Mouse (Mus musculus) ES-Bruce4 (cell line): ENCODE measurements around the gene Rpl10. TPM values are rescaled to one million over a fixed set of nuclear protein-coding genes. Genes with fewer than 3 reads are reported as not detected.

Source experiments
- H3K27ac ChIP-seq: 2 replicates; pipeline ENCODE4 v1.5.1; 2012; ENCODE audit warnings: low read length, inconsistent platforms; ENCODE audit not compliant: insufficient read depth
- H3K27me3 ChIP-seq: 2 replicates; pipeline ENCODE4 v1.6.1; 2012; ENCODE audit warnings: mild to moderate bottlenecking, low read length, inconsistent platforms; ENCODE audit not compliant: control insufficient read depth, poor library complexity, insufficient read depth, severe bottlenecking
- H3K36me3 ChIP-seq: 2 replicates; pipeline ENCODE4 v1.6.1; 2012; ENCODE audit warnings: inconsistent platforms, mild to moderate bottlenecking, low read length, moderate library complexity; ENCODE audit not compliant: control insufficient read depth, poor library complexity, insufficient read depth, severe bottlenecking
- H3K4me1 ChIP-seq: one replicate; pipeline ENCODE4 v1.8.1; 2011; ENCODE audit warnings: low read length; ENCODE audit not compliant: control insufficient read depth, insufficient read depth
- H3K4me3 ChIP-seq: 2 replicates; pipeline ENCODE4 v1.5.1; 2011; ENCODE audit warnings: low read depth, mild to moderate bottlenecking, low read length
- H3K9ac ChIP-seq: 2 replicates; pipeline ENCODE4 v1.6.1; 2012; ENCODE audit warnings: low read depth, mild to moderate bottlenecking, inconsistent platforms; ENCODE audit not compliant: poor library complexity, severe bottlenecking
- H3K9me3 ChIP-seq: replicated peaks from 2 replicates; pipeline ENCODE4 v1.6.1; 2012; ENCODE audit warnings: mild to moderate bottlenecking, low read length, inconsistent platforms; ENCODE audit not compliant: control insufficient read depth, poor library complexity, insufficient read depth, severe bottlenecking
- CTCF ChIP-seq: IDR thresholded peaks from one replicate; pipeline ENCODE4 v1.8.1; 2011; ENCODE audit warnings: low read depth, low read length
- EP300 ChIP-seq: IDR thresholded peaks from 2 replicates; pipeline ENCODE4 v1.6.1; 2011; ENCODE audit warnings: low read depth, low read length; ENCODE audit not compliant: insufficient read depth
- POLR2A ChIP-seq: IDR thresholded peaks from one replicate; pipeline ENCODE4 v1.8.1; 2011; ENCODE audit warnings: low read length; ENCODE audit not compliant: insufficient read depth
- polyA plus RNA-seq: library from polyadenylated mRNA; stranded (reverse); fragments of >200 nt; gene quantifications from 2 replicates; pipeline ENCODE4 v1.2.4, GENCODE M21; 2011; ENCODE audit warnings: low read depth; ENCODE audit not compliant: missing spikeins, insufficient read depth, insufficient read length

Gene Rpl10
- polyA plus RNA-seq: 239 and 288 TPM in 2 replicates

- 0 out of 2 replicates have a peak, but pooled peaks have one; percentile 27 for TF ChIP-seq EP300
- peak; percentile 83 for TF ChIP-seq POLR2A
- no peak for TF ChIP-seq CTCF
- H3K9ac ChIP-seq: peak within 1 kb of the TSS; percentile 89
- peak within 1 kb of the TSS; percentile 94 for H3K4me3 ChIP-seq
- H3K4me1 ChIP-seq: no peaks in the 10 kb centered on the region
- no peaks in the 10 kb centered on the region for H3K27me3 ChIP-seq
- H3K9me3 ChIP-seq: no peaks in the 10 kb centered on the region
- peak within 1 kb of the TSS; percentile 98 for H3K27ac ChIP-seq
- peaks cover 20% of the 10 kb centered on the region for H3K36me3 ChIP-seq
These were observed at the start of gene Rpl10 for GRCm38 (mm10) chrX:74270062-74270901. TSS of gene Rpl10 (plus strand) at chrX:74270812.

- H3K4me3 ChIP-seq: no peak overlapping the region
- H3K9me3 ChIP-seq: no peaks in the 10 kb centered on the region
- TF ChIP-seq EP300 (no peak), POLR2A (no peak), CTCF (no peak)
- H3K27ac ChIP-seq: no peak overlapping the region
- H3K27me3 ChIP-seq: no peaks in the 10 kb centered on the region
- H3K9ac ChIP-seq: no peak overlapping the region
- peaks cover 55% of the 10 kb centered on the region for H3K36me3 ChIP-seq
- no peaks in the 10 kb centered on the region for H3K4me1 ChIP-seq
These were observed 40.6 kb upstream of the Rpl10 start for GRCm38 (mm10) chrX:74230038-74230437.

DNA sequence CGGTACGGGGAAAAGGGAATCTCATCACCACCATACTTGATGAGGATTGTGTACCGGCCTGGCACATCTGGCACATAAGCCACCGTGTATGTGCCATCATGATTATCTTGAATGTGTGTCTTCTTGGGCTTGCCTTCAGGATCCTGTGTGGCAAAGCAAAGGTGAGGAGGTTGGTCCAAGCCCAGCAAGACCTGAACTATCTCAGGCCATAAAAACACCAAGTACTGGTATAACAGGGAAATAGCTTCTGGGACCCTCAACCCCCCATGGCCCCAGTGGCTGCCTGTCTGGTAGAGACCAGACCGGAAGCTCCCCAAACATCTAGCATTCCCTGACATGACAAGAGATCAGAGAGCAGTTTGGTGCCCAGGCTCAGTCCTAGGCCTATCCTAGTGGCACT, 37.4 kb upstream of the Rpl10 start:
- Histone ChIP-seq H3K27me3 (no peaks in the 10 kb centered on the region), H3K9ac (no peak overlapping the region), H3K27ac (no peak overlapping the region), H3K4me1 (no peaks in the 10 kb centered on the region), H3K36me3 (peaks cover 50% of the 10 kb centered on the region), H3K9me3 (no peaks in the 10 kb centered on the region), H3K4me3 (no peak overlapping the region)
- TF ChIP-seq POLR2A (no peak), CTCF (no peak), EP300 (no peak)

DNA sequence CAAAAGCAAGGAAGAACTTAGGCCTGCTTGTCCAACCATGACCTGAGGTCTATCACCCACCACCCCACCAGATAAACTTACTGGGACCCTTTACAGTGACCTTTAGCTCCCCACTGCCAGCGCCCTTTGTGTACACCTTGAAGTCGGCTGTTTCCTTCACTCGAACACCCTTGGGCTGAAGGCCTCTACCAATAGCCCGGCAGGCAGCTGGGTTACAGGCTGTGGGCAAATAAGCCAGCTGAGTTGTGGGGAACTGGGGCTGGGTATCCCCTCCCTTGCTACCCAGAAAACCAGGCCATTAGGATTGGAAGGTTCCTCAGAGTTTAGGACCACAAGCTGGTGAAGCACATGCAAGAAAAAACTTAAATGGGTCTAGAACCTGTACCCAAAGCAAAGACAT, 30.3 kb upstream of the Rpl10 start:
- Histone ChIP-seq H3K27ac (no peak overlapping the region), H3K9me3 (no peaks in the 10 kb centered on the region), H3K9ac (no peak overlapping the region), H3K27me3 (no peaks in the 10 kb centered on the region), H3K4me3 (no peak overlapping the region), H3K4me1 (no peaks in the 10 kb centered on the region), H3K36me3 (peaks cover 51% of the 10 kb centered on the region)
- TF ChIP-seq CTCF (no peak), POLR2A (no peak), EP300 (no peak)

DNA sequence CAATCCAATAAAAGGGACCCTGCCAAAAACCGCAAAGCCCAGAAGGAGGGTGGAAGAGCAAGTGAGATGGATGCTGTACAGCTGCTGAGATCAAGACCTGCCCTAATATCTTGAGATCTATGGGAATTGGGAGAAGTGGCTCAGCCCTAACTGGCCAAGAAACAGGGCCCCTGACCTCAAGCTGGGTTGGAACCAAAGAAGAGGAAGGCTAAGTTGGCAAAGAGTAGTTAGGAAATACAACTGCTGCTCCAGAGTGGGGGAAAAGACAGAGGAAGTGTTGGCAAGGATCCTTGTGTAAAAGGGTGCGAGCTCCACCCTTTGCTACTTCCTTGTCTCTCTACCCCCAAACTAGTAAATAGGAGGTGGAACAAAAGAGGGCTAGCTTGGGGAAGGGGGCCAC, 27.2 kb upstream of the Rpl10 start:
- no peak overlapping the region for H3K4me3 ChIP-seq
- H3K9ac ChIP-seq: no peak overlapping the region
- H3K9me3 ChIP-seq: no peaks in the 10 kb centered on the region
- no peaks in the 10 kb centered on the region for H3K4me1 ChIP-seq
- no peak for TF ChIP-seq CTCF
- no peak for TF ChIP-seq POLR2A
- TF ChIP-seq EP300: no peak
- H3K27me3 ChIP-seq: no peaks in the 10 kb centered on the region
- H3K36me3 ChIP-seq: peaks cover 34% of the 10 kb centered on the region
- H3K27ac ChIP-seq: no peak overlapping the region

DNA sequence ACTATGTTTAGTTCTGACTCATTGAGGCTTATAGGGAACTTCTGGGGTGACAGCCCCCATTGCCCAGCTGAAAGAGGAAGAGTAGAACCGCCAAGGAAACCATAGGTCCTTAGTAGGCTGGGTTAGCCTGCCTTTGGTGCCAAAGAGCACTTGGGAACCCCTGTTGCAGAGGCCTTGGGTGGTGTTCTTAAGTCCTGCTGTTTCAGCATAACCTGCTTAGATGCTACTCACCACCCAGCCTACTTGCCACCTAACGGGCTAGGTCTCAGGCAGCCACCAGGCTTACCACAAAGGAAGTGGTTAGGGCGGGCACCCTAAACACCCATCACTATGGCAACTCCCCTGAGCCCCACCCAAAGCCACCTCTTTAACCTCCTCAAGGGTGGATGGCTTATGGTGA, 26.8 kb upstream of the Rpl10 start:
- H3K4me1 ChIP-seq: no peaks in the 10 kb centered on the region
- TF ChIP-seq EP300 (no peak), POLR2A (no peak), CTCF (no peak)
- no peaks in the 10 kb centered on the region for H3K9me3 ChIP-seq
- H3K4me3 ChIP-seq: no peak overlapping the region
- H3K36me3 ChIP-seq: peaks cover 34% of the 10 kb centered on the region
- H3K27ac ChIP-seq: peak overlapping the region; percentile 68; the same call in 1 of the 2 replicates
- H3K9ac ChIP-seq: peak overlapping the region; percentile 71; the same call in 1 of the 2 replicates
- no peaks in the 10 kb centered on the region for H3K27me3 ChIP-seq
